Mouse (Mus musculus): Measurements from ENCODE around the gene Slc43a1.

The Slc43a1 gene

GRCm38 (mm10) chr2:84868521-84868943, 29.9 kb downstream of the Slc43a1 start:
- DNase-seq (ENCODE audit: low spot score in 2 of 2) = peak; percentile 38 to 73

GRCm38 (mm10) chr2:84868977-84869376, 30.3 kb downstream of the Slc43a1 start:
- no peak for DNase-seq (ENCODE audit: low spot score in 2 of 2)

GRCm38 (mm10) chr2:84870623-84871160, 32.0 kb downstream of the Slc43a1 start:
- DNase-seq (ENCODE audit: low spot score in 2 of 2) = no peak

GRCm38 (mm10) chr2:84872105-84872716, 33.6 kb downstream of the Slc43a1 start:
- DNase-seq (ENCODE audit: low spot score in 2 of 2) = peak in 1 of 2 experiments; percentile 29

GRCm38 (mm10) chr2:84875842-84876241, 37.2 kb downstream of the Slc43a1 start:
- no peak for DNase-seq (ENCODE audit: low spot score in 2 of 2)

GRCm38 (mm10) chr2:84880590-84880989, 41.9 kb downstream of the Slc43a1 start:
- no peak for DNase-seq (ENCODE audit: low spot score in 2 of 2)

GRCm38 (mm10) chr2:84882606-84883005, 44.0 kb downstream of the Slc43a1 start:
- DNase-seq (ENCODE audit: low spot score in 2 of 2) = no peak

- DNase-seq (ENCODE audit: low spot score in 2 of 2) = no peak
Measured at GRCm38 (mm10) chr2:84883084-84883483, 44.4 kb downstream of the Slc43a1 start.

- DNase-seq (ENCODE audit: low spot score in 2 of 2) = no peak
Measured at GRCm38 (mm10) chr2:84883530-84883929, 44.9 kb downstream of the Slc43a1 start.

- DNase-seq (ENCODE audit: low spot score in 2 of 2) = no peak
Measured at GRCm38 (mm10) chr2:84883942-84884341, 45.3 kb downstream of the Slc43a1 start.

GRCm38 (mm10) chr2:84884611-84885010, 46.0 kb downstream of the Slc43a1 start:
- DNase-seq (ENCODE audit: low spot score in 2 of 2) = no peak

- DNase-seq (ENCODE audit: low spot score in 2 of 2) = no peak
Measured at GRCm38 (mm10) chr2:84885084-84886055, 46.7 kb downstream of the Slc43a1 start.

- no peak for DNase-seq (ENCODE audit: low spot score in 2 of 2)
Measured at GRCm38 (mm10) chr2:84886234-84886731, 47.6 kb downstream of the Slc43a1 start, which contains the start of gene Rtn4rl2. Gene Rtn4rl2 (minus strand): TSS chr2:84886710.

- no peak for DNase-seq (ENCODE audit: low spot score in 2 of 2)
Measured at GRCm38 (mm10) chr2:84886821-84887281, 48.2 kb downstream of the Slc43a1 start.

- no peak for DNase-seq (ENCODE audit: low spot score in 2 of 2)
Measured at GRCm38 (mm10) chr2:84887411-84888271, 49.0 kb downstream of the Slc43a1 start.

GRCm38 (mm10) chr2:84888657-84889315, 50.1 kb downstream of the Slc43a1 start:
- DNase-seq (ENCODE audit: low spot score in 2 of 2) = peak in 1 of 2 experiments; percentile 43

- DNase-seq (ENCODE audit: low spot score in 2 of 2) = no peak
Measured at GRCm38 (mm10) chr2:84889316-84890044, 50.8 kb downstream of the Slc43a1 start.

GRCm38 (mm10) chr2:84890045-84890340, 51.3 kb downstream of the Slc43a1 start:
- DNase-seq (ENCODE audit: low spot score in 2 of 2) = peak; percentile 52 to 84

GRCm38 (mm10) chr2:84893359-84893758, 54.7 kb downstream of the Slc43a1 start:
- no peak for DNase-seq (ENCODE audit: low spot score in 2 of 2)
